In the genomic region with DNA sequence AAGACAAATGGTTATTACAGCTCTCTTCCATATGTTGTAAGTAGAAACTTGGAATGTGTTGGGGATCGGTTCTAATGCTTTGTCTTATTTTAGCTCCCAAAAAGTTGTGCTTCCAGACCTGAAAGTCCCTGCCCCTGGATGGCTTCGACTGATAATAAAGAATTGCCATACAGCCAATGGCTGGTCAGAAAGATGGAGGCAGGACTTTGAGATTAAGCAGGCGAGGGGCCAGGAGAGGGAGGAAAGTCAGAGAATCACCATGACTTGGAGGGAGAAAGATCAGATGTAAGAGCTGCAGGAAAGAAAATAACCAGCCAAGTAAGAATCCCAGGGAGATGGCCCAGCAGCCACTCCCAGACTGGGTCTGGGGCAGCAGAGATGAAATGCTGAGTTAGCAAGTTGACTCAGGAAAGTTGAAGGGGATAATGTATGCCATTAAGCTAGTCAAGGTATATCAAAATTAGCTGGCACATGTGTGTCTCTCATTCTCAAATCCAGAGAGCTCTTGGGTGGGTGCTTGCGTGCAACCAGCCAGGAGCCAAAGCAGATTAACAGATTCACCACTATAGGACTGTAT, we compare ENCODE assay signal across 39 mouse cellular contexts. TPM values are rescaled to one million over a fixed set of nuclear protein-coding genes. Genes with fewer than 3 reads are reported as not detected.
A peak's percentile ranks its signal among the peaks of the same experiment; 100 is the strongest.
DNase-seq lines count a peak whose midpoint lies in the region; ATAC-seq and TF ChIP-seq lines count a peak whose summit lies in the region.
"Had no signal": no experiment of that assay in that cellular context is flagged by ENCODE, and none has a peak within 500 bp of the region (broad histone marks: within the 10 kb centered on the region; RNA-seq: fewer than 3 reads in every experiment).

No protein-coding gene starts in this region.

- peaks cover 30% of the 10 kb centered on the region for H3K27me3 ChIP-seq in CH12.LX (replicated peaks)
- peaks cover 1% of the 10 kb centered on the region; the same call in 1 of the 2 replicates for H3K27me3 ChIP-seq in liver, embryonic 15.5 days
- H3K27me3 ChIP-seq in hindbrain, embryonic 11.5 days (ENCODE audit: control insufficient read depth, insufficient read depth, low read length) = no peaks in the 10 kb centered on the region; the same call in 1 of the 2 replicates
- H3K27me3 ChIP-seq: embryonic facial prominence, embryonic 12.5 days; heart, embryonic 15.5 days; lung, embryonic 15.5 days; midbrain, embryonic 15.5 days; neural tube, embryonic 12.5 days had no signal

- TF ChIP-seq EP300 in CH12.LX (IDR thresholded peaks at IDR 0.05; ENCODE audit: low read length) = no peak

- DNase-seq in CH12.LX (ENCODE audit: extremely low read depth) (no peak), liver (peak; percentile 87)
- peak; percentile 47 for DNase-seq in c-Kit-negative CD71-positive TER-119-positive erythroid progenitor cells, embryonic 14.5 days (ENCODE audit: low read depth, low spot score)
- DNase-seq in cerebellum, postnatal 10 days = no peak
- no peak for DNase-seq in adrenal gland, postnatal 25 days
- no peak for DNase-seq in hindbrain, embryonic 11.5 days (ENCODE audit: low spot score)
- DNase-seq: adrenal gland, adult 2 months; cerebellum, adult 11 months; cerebellum, adult 9-10 months; embryo, embryonic 11 days; forebrain, postnatal 0 days; heart, postnatal 36 days; kidney, adult 11 months; kidney, postnatal 14 days; left cerebral cortex, postnatal 4 days; right cerebral cortex, postnatal 14 days; thymus, postnatal 14 days had no signal

- H3K4me3 ChIP-seq in CH12.LX (replicated peaks in 1 of 3; ENCODE audit: low read depth in 2 of 3, low read length in 2 of 3, poor library complexity in 1 of 3) = no peak overlapping the region
- H3K4me3 ChIP-seq in liver, embryonic 15.5 days (replicated peaks) = peak overlapping the region; percentile 57
- no peak overlapping the region for H3K4me3 ChIP-seq in hindbrain, embryonic 11.5 days (ENCODE audit: low read depth, low read length)
- H3K4me3 ChIP-seq: embryonic facial prominence, embryonic 12.5 days; forebrain, embryonic 12.5 days; heart, embryonic 10.5 days; heart, embryonic 15.5 days; hindbrain, embryonic 13.5 days; layer of hippocampus, adult 2 months; left cerebral cortex, adult 2 months; lung, embryonic 15.5 days; midbrain, embryonic 10.5 days; midbrain, embryonic 15.5 days; myocyte; neural tube, embryonic 12.5 days had no signal

- in situ Hi-C loops in CH12.LX (cut with MboI; ENCODE audit: low pct_ligation_motif_present, low pct_unique_long_range_greater_than_20kb, low sequenced_read_pairs) = no loop called here

- H3K79me2 ChIP-seq in CH12.LX (replicated peaks; ENCODE audit: control insufficient read depth, extremely low read depth, insufficient read depth, poor library complexity, severe bottlenecking) = no peaks in the 10 kb centered on the region

- dilution Hi-C loops in CH12.LX (cut with MboI; ENCODE audit: extremely low pct_ligation_motif_present, extremely low pct_unique_long_range_greater_than_20kb, low sequenced_read_pairs) = no loop called here

- no peak overlapping the region for H3K27ac ChIP-seq in CH12.LX (ENCODE audit: insufficient read depth, low read depth)
- peak overlapping the region; percentile 97 for H3K27ac ChIP-seq in liver, embryonic 15.5 days (replicated peaks)
- H3K27ac ChIP-seq in hindbrain, embryonic 11.5 days (ENCODE audit: low read depth, low read length) = no peak overlapping the region
- H3K27ac ChIP-seq: embryonic facial prominence, embryonic 12.5 days; forebrain, embryonic 12.5 days; heart, embryonic 10.5 days; heart, embryonic 15.5 days; hindbrain, embryonic 13.5 days; layer of hippocampus, adult 2 months; left cerebral cortex, adult 2 months; lung, embryonic 15.5 days; midbrain, embryonic 10.5 days; midbrain, embryonic 15.5 days; neural tube, embryonic 12.5 days had no signal

- peaks cover 8 to 12% of the 10 kb centered on the region in 2 experiments for H3K4me1 ChIP-seq in CH12.LX (ENCODE audit: control insufficient read depth in 1 of 2, insufficient read depth in 2 of 2)
- peaks cover 62% of the 10 kb centered on the region for H3K4me1 ChIP-seq in liver, embryonic 15.5 days (replicated peaks)
- H3K4me1 ChIP-seq in hindbrain, embryonic 11.5 days (replicated peaks; ENCODE audit: control insufficient read depth, insufficient read depth, low read length) = no peaks in the 10 kb centered on the region
- H3K4me1 ChIP-seq: embryonic facial prominence, embryonic 12.5 days; forebrain, embryonic 12.5 days; heart, embryonic 15.5 days; hindbrain, embryonic 13.5 days; lung, embryonic 15.5 days; midbrain, embryonic 10.5 days; midbrain, embryonic 15.5 days; neural tube, embryonic 12.5 days had no signal

- WGBS in liver, embryonic 15.5 days (ENCODE audit: insufficient replicate concordance) = 22% methylated on average over 4 of the region's 4 CpGs
- 71% methylated on average over 4 of the region's 4 CpGs for WGBS in hindbrain, embryonic 11.5 days

- H3K36me3 ChIP-seq in CH12.LX (replicated peaks in 1 of 2; ENCODE audit: control insufficient read depth in 1 of 2, insufficient read depth in 1 of 2, low read length in 1 of 2) = no peaks in the 10 kb centered on the region
- no peaks in the 10 kb centered on the region for H3K36me3 ChIP-seq in liver, embryonic 15.5 days (replicated peaks)
- no peaks in the 10 kb centered on the region for H3K36me3 ChIP-seq in hindbrain, embryonic 11.5 days (ENCODE audit: control insufficient read depth, insufficient read depth, low read length)
- H3K36me3 ChIP-seq: embryonic facial prominence, embryonic 12.5 days; forebrain, embryonic 12.5 days; heart, embryonic 10.5 days; heart, embryonic 15.5 days; hindbrain, embryonic 13.5 days; lung, embryonic 15.5 days; midbrain, embryonic 10.5 days; midbrain, embryonic 15.5 days; neural tube, embryonic 12.5 days had no signal

- no peak overlapping the region for H3K4me2 ChIP-seq in CH12.LX (ENCODE audit: insufficient read depth, low read depth, poor library complexity, severe bottlenecking)
- H3K4me2 ChIP-seq in liver, embryonic 15.5 days = peak overlapping the region; percentile 76
- H3K4me2 ChIP-seq in hindbrain, embryonic 11.5 days (replicated peaks; ENCODE audit: low read depth, low read length) = no peak overlapping the region
- H3K4me2 ChIP-seq: embryonic facial prominence, embryonic 12.5 days; forebrain, embryonic 12.5 days; heart, embryonic 15.5 days; hindbrain, embryonic 13.5 days; lung, embryonic 15.5 days; midbrain, embryonic 15.5 days; neural tube, embryonic 12.5 days had no signal

- peaks cover 12% of the 10 kb centered on the region for H3K9me3 ChIP-seq in CH12.LX (replicated peaks; ENCODE audit: low read length)
- H3K9me3 ChIP-seq in liver, embryonic 15.5 days (replicated peaks) = no peaks in the 10 kb centered on the region
- no peaks in the 10 kb centered on the region for H3K9me3 ChIP-seq in hindbrain, embryonic 11.5 days (ENCODE audit: control insufficient read depth, low read length)
- H3K9me3 ChIP-seq: embryonic facial prominence, embryonic 12.5 days; forebrain, embryonic 12.5 days; heart, embryonic 15.5 days; hindbrain, embryonic 13.5 days; lung, embryonic 15.5 days; midbrain, embryonic 10.5 days; midbrain, embryonic 15.5 days; neural tube, embryonic 12.5 days had no signal

- no peak for TF ChIP-seq RAD21 in CH12.LX (IDR thresholded peaks at IDR 0.05; ENCODE audit: low read depth, low read length)

- H3K9ac ChIP-seq in CH12.LX (ENCODE audit: insufficient read depth, low read depth) = no peak overlapping the region
- peak overlapping the region; percentile 54 for H3K9ac ChIP-seq in liver, embryonic 15.5 days
- H3K9ac ChIP-seq in hindbrain, embryonic 11.5 days (ENCODE audit: low read depth, low read length) = no peak overlapping the region
- H3K9ac ChIP-seq: embryonic facial prominence, embryonic 12.5 days; forebrain, embryonic 12.5 days; forebrain, postnatal 0 days; heart, embryonic 15.5 days; hindbrain, embryonic 13.5 days; lung, embryonic 15.5 days; midbrain, embryonic 15.5 days; neural tube, embryonic 12.5 days had no signal

- TF ChIP-seq CTCF in CH12.LX (conservative IDR thresholded peaks at IDR 0.05 in 1 of 2, IDR thresholded peaks at IDR 0.05 in 1 of 2; ENCODE audit: low read depth in 2 of 2, low read length in 2 of 2) = no peak

- ATAC-seq in liver, embryonic 15.5 days (ENCODE audit: insufficient read depth) = peak; percentile 92
- ATAC-seq in hindbrain, embryonic 11.5 days (ENCODE audit: low FRiP score) = no peak
- ATAC-seq: activated CD4-positive, CD25-positive, alpha-beta regulatory T cell, adult 4 months; CD4-positive, CD25-positive, alpha-beta regulatory T cell, adult 4 months; forebrain, postnatal 0 days; midbrain, embryonic 15.5 days had no signal

- no peak for TF ChIP-seq POLR2A in CH12.LX (IDR thresholded peaks at IDR 0.05; ENCODE audit: low read depth, low read length)

RNA-seq across cellular contexts. Expression of a gene that starts 11.2 kb away (rescaled TPM):
- total RNA-seq in CH12.LX (2012; rRNA removed) (72.9 and 82.1 TPM in 2 replicates), CH12.LX (2014; rRNA removed) (72.9 and 76.6 TPM in 2 replicates)
- polyA plus RNA-seq in CH12.LX (2012; ENCODE audit: insufficient read length, low read depth) = 97.2 and 108 TPM in 2 replicates
- polyA plus RNA-seq in liver, embryonic 15.5 days (2015; fragmentation: Nextera tagmentation; extraction: Ambion mirVana) = 67.2 and 73.9 TPM in 2 replicates
- total RNA-seq in adrenal gland, postnatal 25 days (2021) = 7.6 and 10.7 TPM in 2 replicates
- polyA plus RNA-seq in hindbrain, embryonic 11.5 days (2014; fragmentation: Nextera tagmentation; extraction: Ambion mirVana) = 156 and 163 TPM in 2 replicates

RNA-seq across cellular contexts. Expression of a gene that starts 23.1 kb away (rescaled TPM):
- total RNA-seq in CH12.LX (2012; rRNA removed) (not detected in 2 replicates), CH12.LX (2014; rRNA removed) (not detected in 2 replicates)
- polyA plus RNA-seq in CH12.LX (2012; ENCODE audit: insufficient read length, low read depth) = not detected in 2 replicates
- 0.26 and 0.32 TPM in 2 replicates for polyA plus RNA-seq in liver, embryonic 15.5 days (2015; fragmentation: Nextera tagmentation; extraction: Ambion mirVana)
- 23.0 and 37.8 TPM in 2 replicates for total RNA-seq in adrenal gland, postnatal 25 days (2021)
- 8.5 and 9.2 TPM in 2 replicates for polyA plus RNA-seq in hindbrain, embryonic 11.5 days (2014; fragmentation: Nextera tagmentation; extraction: Ambion mirVana)
- total RNA-seq: megakaryocyte progenitor cell, adult 5-6 weeks had no signal
- polyA plus RNA-seq: CD4-positive, CD25-positive, alpha-beta regulatory T cell, adult 4 months had no signal

RNA-seq across cellular contexts. Expression of a gene that starts 30.1 kb away (rescaled TPM):
- total RNA-seq in CH12.LX (2012; rRNA removed) (not detected in 2 replicates), CH12.LX (2014; rRNA removed) (not detected in 2 replicates)
- polyA plus RNA-seq in CH12.LX (2012; ENCODE audit: insufficient read length, low read depth) = not detected in 2 replicates
- polyA plus RNA-seq in liver, embryonic 15.5 days (2015; fragmentation: Nextera tagmentation; extraction: Ambion mirVana) = not detected in 2 replicates
- not detected in 2 replicates for total RNA-seq in adrenal gland, postnatal 25 days (2021)
- polyA plus RNA-seq in hindbrain, embryonic 11.5 days (2014; fragmentation: Nextera tagmentation; extraction: Ambion mirVana) = not detected in 2 replicates
- total RNA-seq: adrenal gland, adult 2 months; adrenal gland, postnatal 4 days; forebrain, postnatal 0 days; gastrocnemius, adult 8-10 months; heart, postnatal 36 days; layer of hippocampus, adult 2 months; layer of hippocampus, postnatal 14 days; left cerebral cortex, adult 2 months; left cerebral cortex, postnatal 4 days; megakaryocyte progenitor cell, adult 5-6 weeks had no signal
- polyA plus RNA-seq: activated CD4-positive, CD25-positive, alpha-beta regulatory T cell, adult 4 months; adrenal gland, adult 2 months; CD4-positive, CD25-positive, alpha-beta regulatory T cell, adult 4 months; embryonic facial prominence, embryonic 12.5 days; forebrain, embryonic 12.5 days; forebrain, postnatal 0 days; heart, embryonic 10.5 days; heart, embryonic 15.5 days; hindbrain, embryonic 13.5 days; kidney, embryonic 14.5 days; limb, embryonic 14.5 days; lung, embryonic 15.5 days; midbrain, embryonic 10.5 days; midbrain, embryonic 15.5 days; myocyte; neural tube, embryonic 12.5 days; urinary bladder, adult 2 months had no signal

RNA-seq across cellular contexts. Expression of a gene that starts 40.2 kb away (rescaled TPM):
- total RNA-seq in CH12.LX (2012; rRNA removed) (not detected in 2 replicates), CH12.LX (2014; rRNA removed) (not detected in 2 replicates)
- not detected in 2 replicates for polyA plus RNA-seq in CH12.LX (2012; ENCODE audit: insufficient read length, low read depth)
- polyA plus RNA-seq in liver, embryonic 15.5 days (2015; fragmentation: Nextera tagmentation; extraction: Ambion mirVana) = 0.20 and 0.29 TPM in 2 replicates
- 6.1 and 8.1 TPM in 2 replicates for total RNA-seq in adrenal gland, postnatal 25 days (2021)
- 0.68 and 0.98 TPM in 2 replicates for polyA plus RNA-seq in hindbrain, embryonic 11.5 days (2014; fragmentation: Nextera tagmentation; extraction: Ambion mirVana)
- polyA plus RNA-seq: activated CD4-positive, CD25-positive, alpha-beta regulatory T cell, adult 4 months; CD4-positive, CD25-positive, alpha-beta regulatory T cell, adult 4 months had no signal

RNA-seq across cellular contexts. Expression of a gene that starts 57.1 kb away (rescaled TPM):
- total RNA-seq in CH12.LX (2012; rRNA removed) (4.2 and 4.3 TPM in 2 replicates), CH12.LX (2014; rRNA removed) (3.6 TPM in 2 replicates)
- polyA plus RNA-seq in CH12.LX (2012; ENCODE audit: insufficient read length, low read depth) = 2.6 and 2.7 TPM in 2 replicates
- 12.3 and 12.6 TPM in 2 replicates for polyA plus RNA-seq in liver, embryonic 15.5 days (2015; fragmentation: Nextera tagmentation; extraction: Ambion mirVana)
- total RNA-seq in adrenal gland, postnatal 25 days (2021) = 33.9 and 37.3 TPM in 2 replicates
- polyA plus RNA-seq in hindbrain, embryonic 11.5 days (2014; fragmentation: Nextera tagmentation; extraction: Ambion mirVana) = 34.1 and 35.4 TPM in 2 replicates

Comparison
In these comparisons a context has a peak if more than half of its experiments do, and no peak if none do; other contexts are left out.
1. DNase-seq: peak in c-Kit-negative CD71-positive TER-119-positive erythroid progenitor cells, embryonic 14.5 days (single experiment) and liver (single experiment); none in CH12.LX (single experiment), cerebellum, postnatal 10 days (0 of 2), adrenal gland, postnatal 25 days (single experiment) and hindbrain, embryonic 11.5 days (single experiment).